Mouse (Mus musculus) limb, embryonic 14.5 days (tissue): Measurements from ENCODE around the gene Dock9. TPM values are rescaled to one million over a fixed set of nuclear protein-coding genes. Genes with fewer than 3 reads are reported as not detected.

ENCODE experiments used
- ATAC-seq: fragments of 200-750 bp; cut with Nextera tagmentation; 2 replicates; pipeline ENCODE4 v1.8.0; 2017; ENCODE audit warnings: low read depth, moderate number of reproducible peaks, moderate TSS enrichment; ENCODE audit not compliant: low FRiP score
- DNase-seq: peaks from one replicate; pipeline ENCODE4 v3.0.0-alpha.2; 2015; ENCODE audit warnings: low spot score
- H3K27ac ChIP-seq: fragments of 300-500 bp; sonication (generic); replicated peaks from 2 replicates; pipeline ENCODE4 v1.5.1; 2014; ENCODE audit warnings: low read depth, mild to moderate bottlenecking, low read length, moderate library complexity, mixed read lengths
- H3K27me3 ChIP-seq: fragments of 300-500 bp; sonication (generic); 2 replicates; pipeline ENCODE4 v1.6.1; 2014; ENCODE audit warnings: low read length, mixed read lengths; ENCODE audit not compliant: control insufficient read depth, insufficient read depth
- H3K36me3 ChIP-seq: fragments of 300-500 bp; sonication (generic); 2 replicates; pipeline ENCODE4 v1.6.1; 2014; ENCODE audit warnings: mild to moderate bottlenecking, low read length, moderate library complexity, mixed read lengths; ENCODE audit not compliant: control insufficient read depth, insufficient read depth
- H3K4me1 ChIP-seq: fragments of 300-500 bp; sonication (generic); 2 replicates; pipeline ENCODE4 v1.6.1; 2014; ENCODE audit warnings: antibody characterized with exemption, low read length, mixed read lengths; ENCODE audit not compliant: control insufficient read depth, insufficient read depth
- H3K4me2 ChIP-seq: fragments of 300-500 bp; sonication (generic); replicated peaks from 2 replicates; pipeline ENCODE4 v1.6.1; 2014; ENCODE audit warnings: low read depth, mild to moderate bottlenecking, low read length, moderate library complexity; ENCODE audit not compliant: severe bottlenecking
- H3K4me3 ChIP-seq: fragments of 300-500 bp; sonication (generic); replicated peaks from 2 replicates; pipeline ENCODE4 v1.5.1; 2014; ENCODE audit warnings: low read length
- H3K9ac ChIP-seq: fragments of 300-500 bp; sonication (generic); 2 replicates; pipeline ENCODE4 v1.6.1; 2014; ENCODE audit warnings: mild to moderate bottlenecking, low read depth, low read length, moderate library complexity; ENCODE audit not compliant: severe bottlenecking
- H3K9me3 ChIP-seq: fragments of 300-500 bp; sonication (generic); 2 replicates; pipeline ENCODE4 v1.6.1; 2016; ENCODE audit warnings: low read length; ENCODE audit not compliant: control insufficient read depth
- POLR2A ChIP-seq: fragments of 200-500 bp; IDR thresholded peaks from 2 replicates; pipeline ENCODE4 v1.8.0; 2012; ENCODE audit warnings: inconsistent platforms, mild to moderate bottlenecking, moderate library complexity, borderline replicate concordance; ENCODE audit not compliant: insufficient read depth, insufficient read length; ENCODE audit errors: extremely low read depth
- WGBS: fragments of 180-500 bp; shearing (Covaris S2); extraction: QIAGEN DNeasy Blood & Tissue Kit; methylation state at CpG from one replicate; pipeline ENCODE4 v1.1.7; 2014; 5-methylcytosine and 5-hydroxymethylcytosine counted together
- polyA plus RNA-seq, 2 experiments: library from polyadenylated mRNA; depleted of rRNA in 1 of 2; stranded (reverse) in 1 of 2; unstranded in 1 of 2; fragments of >200 nt; fragmentation: Nextera tagmentation in 1 of 2; extraction: Ambion mirVana in 1 of 2; gene quantifications; 2 replicates each; pipeline versions ENCODE4 v1.2.1 to v1.2.3; 2012 to 2014

Dock9 gene
- polyA plus RNA-seq, 2 experiments = 13.8 to 19.7 TPM

DNA sequence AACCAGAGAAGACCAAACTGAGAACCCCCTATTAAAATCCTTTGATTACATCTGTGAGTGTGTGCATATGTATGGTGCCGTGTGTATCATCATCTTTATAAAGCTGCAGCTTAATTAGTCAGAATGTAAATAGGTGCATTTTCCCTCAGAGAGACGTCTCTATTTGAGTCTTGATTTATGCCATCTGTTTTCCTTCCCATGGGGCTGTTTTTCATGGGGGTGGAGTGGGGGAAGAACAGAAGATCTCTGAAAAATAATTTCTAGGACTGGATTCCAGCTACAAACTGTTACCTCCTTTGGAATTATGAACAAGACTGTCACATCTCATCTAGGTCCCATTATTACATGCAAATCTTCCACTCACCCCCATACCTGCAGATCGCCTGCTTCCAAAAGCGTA, 193.1 kb downstream of the Dock9 start:
- Histone ChIP-seq H3K9me3 (no peaks in the 10 kb centered on the region), H3K27me3 (no peaks in the 10 kb centered on the region), H3K4me3 (no peak overlapping the region), H3K9ac (no peak overlapping the region), H3K27ac (no peak overlapping the region), H3K4me1 (peaks cover 8% of the 10 kb centered on the region; the same call in 1 of the 2 replicates), H3K4me2 (no peak overlapping the region), H3K36me3 (peaks cover 4% of the 10 kb centered on the region; the same call in 1 of the 2 replicates)
- no peak for TF ChIP-seq POLR2A
- WGBS = 60% methylated on average over 4 of the region's 4 CpGs
- DNase-seq (no peak), ATAC-seq (no peak)

DNA sequence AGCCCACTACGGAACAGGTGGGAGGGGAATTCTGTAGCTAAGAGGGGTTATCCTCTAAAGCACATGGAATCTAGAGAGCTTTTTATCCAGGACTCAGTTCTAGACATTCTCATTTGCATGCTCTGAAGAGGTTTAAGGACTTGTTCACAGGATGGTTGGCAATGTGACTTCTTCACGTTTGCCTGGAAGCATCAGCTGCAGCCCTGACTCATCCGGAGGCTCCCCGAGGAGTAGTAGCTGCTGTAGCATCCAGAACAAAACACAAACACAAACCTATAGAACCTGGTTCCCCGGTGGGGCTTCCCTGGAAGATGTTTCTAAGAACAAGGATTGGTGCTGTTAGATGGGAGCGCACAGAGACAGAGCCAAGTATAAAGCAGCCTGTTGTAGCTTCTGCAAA, 195.0 kb downstream of the Dock9 start:
- WGBS = 86% methylated on average over 6 of the region's 6 CpGs
- TF ChIP-seq POLR2A = no peak

DNA sequence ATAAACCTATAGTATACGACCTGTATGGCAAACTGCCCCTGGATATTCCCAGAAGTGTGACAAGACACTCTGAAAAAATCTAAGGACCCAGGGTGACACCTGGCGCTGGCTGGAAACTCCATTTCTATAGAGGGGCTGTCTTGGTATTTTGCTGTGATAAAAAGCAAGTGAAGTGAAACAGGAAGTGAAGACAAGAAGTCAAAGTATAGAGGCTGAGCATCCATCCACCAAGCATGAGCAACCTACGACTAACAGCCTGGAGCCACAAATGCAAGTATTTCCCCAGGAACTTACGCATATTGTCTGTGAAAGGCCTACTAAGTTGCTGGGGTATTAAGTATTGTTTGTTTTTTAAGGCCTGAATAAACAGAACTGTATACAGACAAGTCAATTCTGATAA, 197.1 kb downstream of the Dock9 start:
- Histone ChIP-seq H3K27ac (no peak overlapping the region), H3K27me3 (no peaks in the 10 kb centered on the region), H3K9me3 (no peaks in the 10 kb centered on the region), H3K4me3 (no peak overlapping the region), H3K36me3 (peaks cover 4% of the 10 kb centered on the region), H3K9ac (no peak overlapping the region), H3K4me1 (no peaks in the 10 kb centered on the region), H3K4me2 (no peak overlapping the region)
- no peak for ATAC-seq
- WGBS = 91% methylated on average over 4 of the region's 4 CpGs
- no peak for TF ChIP-seq POLR2A
- no peak for DNase-seq

More for the DNA sequence above, 195.0 kb downstream of the Dock9 start:
- Histone ChIP-seq H3K9ac (no peak overlapping the region), H3K9me3 (no peaks in the 10 kb centered on the region), H3K4me2 (no peak overlapping the region), H3K4me3 (no peak overlapping the region), H3K27me3 (no peaks in the 10 kb centered on the region), H3K4me1 (no peaks in the 10 kb centered on the region), H3K27ac (no peak overlapping the region), H3K36me3 (peaks cover 4% of the 10 kb centered on the region)
- ATAC-seq (no peak), DNase-seq (no peak)

DNA sequence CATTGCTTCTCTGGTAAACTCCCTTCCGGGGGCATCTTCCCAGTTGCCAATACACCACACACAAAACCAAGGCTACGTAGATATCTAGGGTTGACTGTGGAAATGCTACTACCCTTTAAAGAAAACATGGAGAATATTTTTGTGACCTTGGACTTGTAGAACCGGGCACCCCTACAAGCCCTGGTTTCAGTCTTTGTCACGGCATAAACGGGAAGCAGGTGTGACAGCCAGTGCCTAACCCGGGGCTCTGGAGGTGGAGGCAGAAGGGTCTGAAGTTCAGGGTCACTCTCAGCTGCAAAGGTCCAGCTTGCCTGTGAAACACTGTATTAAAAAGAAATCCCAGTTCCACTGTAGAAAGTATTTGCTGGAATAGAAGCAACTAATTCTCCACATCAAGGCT, 200.6 kb downstream of the Dock9 start:
- Histone ChIP-seq H3K4me3 (no peak overlapping the region), H3K4me1 (no peaks in the 10 kb centered on the region), H3K27ac (no peak overlapping the region), H3K4me2 (no peak overlapping the region), H3K27me3 (no peaks in the 10 kb centered on the region), H3K36me3 (no peaks in the 10 kb centered on the region; the same call in 1 of the 2 replicates), H3K9me3 (no peaks in the 10 kb centered on the region), H3K9ac (no peak overlapping the region)
- DNase-seq (no peak), ATAC-seq (no peak)
- 55% methylated on average over 6 of the region's 6 CpGs for WGBS
- no peak for TF ChIP-seq POLR2A

DNA sequence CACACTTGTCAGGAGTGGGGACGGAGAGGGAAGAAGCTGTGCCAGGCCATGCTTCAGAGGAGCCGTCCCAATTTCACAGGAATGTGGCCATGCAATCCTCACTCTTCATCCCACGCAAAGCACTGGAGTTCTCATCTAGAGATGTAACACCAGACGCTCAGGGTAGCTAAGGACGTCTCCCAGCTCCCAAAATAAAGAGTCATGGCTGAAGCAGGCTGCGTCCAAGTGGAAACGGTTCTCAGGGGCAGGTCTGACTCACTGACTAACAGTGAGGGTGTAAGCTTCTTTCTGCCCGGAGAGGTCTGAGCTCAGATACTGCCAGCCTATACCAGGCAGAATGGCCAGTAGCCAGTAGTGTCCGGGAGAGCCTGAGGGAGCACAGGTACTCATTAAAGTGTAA, 201.0 kb downstream of the Dock9 start:
- Histone ChIP-seq H3K27ac (no peak overlapping the region), H3K9ac (no peak overlapping the region), H3K36me3 (no peaks in the 10 kb centered on the region; the same call in 1 of the 2 replicates), H3K4me2 (no peak overlapping the region), H3K27me3 (no peaks in the 10 kb centered on the region), H3K4me1 (no peaks in the 10 kb centered on the region), H3K9me3 (no peaks in the 10 kb centered on the region), H3K4me3 (no peak overlapping the region)
- no peak for DNase-seq
- no peak for ATAC-seq
- TF ChIP-seq POLR2A = no peak
- 72% methylated on average over 9 of the region's 9 CpGs for WGBS

DNA sequence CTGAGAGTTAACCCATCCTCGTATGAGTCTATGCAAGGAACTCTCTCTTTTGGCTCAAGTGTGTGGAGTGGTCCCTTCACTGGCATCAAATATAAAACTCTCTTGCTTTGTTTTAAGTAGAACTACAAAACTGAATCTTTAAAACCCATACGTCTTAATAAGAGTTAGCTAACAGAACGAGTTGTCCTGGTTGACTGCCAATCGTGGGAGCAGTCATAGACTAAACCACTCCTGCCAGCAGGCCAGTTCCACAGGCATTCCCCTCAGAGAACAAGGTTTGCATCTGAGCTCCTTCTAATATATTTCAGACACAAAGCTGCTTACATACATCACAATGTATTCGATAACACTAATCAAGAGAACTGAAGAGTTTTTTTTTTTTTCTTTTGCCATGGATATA, 203.0 kb downstream of the Dock9 start:
- H3K9me3 ChIP-seq = no peaks in the 10 kb centered on the region

More for the DNA sequence above, 203.0 kb downstream of the Dock9 start:
- no peak overlapping the region for H3K4me2 ChIP-seq
- 67% methylated on average over 5 of the region's 5 CpGs for WGBS
- H3K4me1 ChIP-seq = no peaks in the 10 kb centered on the region; the same call in 1 of the 2 replicates
- H3K27ac ChIP-seq = no peak overlapping the region
- no peak overlapping the region for H3K9ac ChIP-seq
- no peak overlapping the region for H3K4me3 ChIP-seq
- TF ChIP-seq POLR2A = no peak
- DNase-seq (no peak), ATAC-seq (no peak)
- H3K27me3 ChIP-seq = no peaks in the 10 kb centered on the region
- H3K36me3 ChIP-seq = no peaks in the 10 kb centered on the region; the same call in 1 of the 2 replicates
